Mouse (Mus musculus) forelimb bud, embryonic 11.5 days (tissue): ENCODE measurements around the gene Rab1b.
"Not testable (repeated sequence)": the region's sequence is repeated elsewhere in the genome, so short reads cannot be mapped to it uniquely, and the experiment has no call there.

Experiments
- DNase-seq: peaks from one replicate; pipeline ENCODE4 v3.0.0-alpha.2; 2012; ENCODE audit warnings: low read depth, low spot score

Rab1b gene

DNA sequence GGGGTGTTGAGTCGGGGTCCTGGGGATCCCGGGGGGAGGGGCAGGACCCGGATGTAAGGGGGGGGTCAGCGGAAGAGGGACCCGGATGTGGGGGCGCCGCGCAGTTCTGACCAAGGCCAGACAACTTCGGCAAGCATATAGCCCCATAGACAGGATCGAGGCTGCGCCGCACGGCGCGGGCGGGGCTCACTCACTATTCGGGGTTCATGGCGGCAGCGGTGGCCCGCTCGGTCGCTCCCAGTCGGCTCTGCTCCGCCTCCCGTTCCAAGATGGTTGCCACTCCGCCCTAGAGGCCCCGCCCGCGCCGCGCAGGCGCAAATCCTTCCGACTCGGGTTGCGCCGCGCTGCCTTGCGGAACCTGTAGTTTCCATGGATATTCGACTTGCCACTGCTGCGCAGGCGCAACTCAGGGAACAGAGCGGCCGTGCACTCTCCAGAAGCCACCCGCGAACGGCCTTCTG is at the start of gene Rab1b:
TSS of gene Rab1b (minus strand) at position 342 of the 461 bp plus-strand sequence.
- peak; percentile 99 for DNase-seq

- DNase-seq, result no peak
These were observed 45.4 kb upstream of the Rab1b start for GRCm38 (mm10) chr19:5152261-5152660.

DNA sequence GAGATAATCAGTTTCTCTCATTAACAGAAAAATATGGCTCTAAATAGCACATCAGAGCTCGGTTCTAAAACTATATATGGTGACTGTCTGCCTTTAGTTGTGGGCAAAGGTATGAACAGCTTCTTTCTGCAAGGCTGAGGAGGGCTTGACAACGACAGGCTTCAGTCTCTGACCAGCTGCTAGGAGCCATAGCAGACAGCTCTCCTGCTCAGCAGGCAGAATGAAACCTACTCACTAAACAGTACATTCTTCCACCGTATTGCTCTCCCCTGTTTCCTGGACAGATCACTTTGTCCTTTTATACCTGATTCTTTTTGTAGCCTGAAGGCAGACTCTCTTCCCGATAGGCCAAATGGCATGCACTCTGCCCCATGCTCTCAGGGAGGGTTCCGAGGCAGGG is 44.9 kb upstream of the Rab1b start:
- DNase-seq, result no peak

DNA sequence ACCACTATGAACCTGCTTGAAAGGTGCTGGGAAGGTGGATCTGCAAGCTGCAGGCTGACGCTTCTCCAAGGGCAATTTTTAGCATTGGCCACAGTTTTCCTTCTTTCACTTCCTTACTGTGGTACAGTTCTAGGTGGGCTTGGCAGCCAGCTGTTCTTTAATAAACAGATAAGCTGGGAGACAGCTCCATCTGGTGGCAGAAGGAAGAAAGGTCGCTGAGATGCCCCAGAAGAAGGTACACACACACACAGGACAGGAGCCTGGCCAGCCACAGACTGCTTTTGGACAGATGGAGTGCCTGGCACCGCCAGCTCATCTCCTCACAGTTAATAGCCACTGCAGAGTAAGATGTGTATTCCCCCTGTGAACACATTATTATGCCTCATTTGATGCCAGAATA is 44.5 kb upstream of the Rab1b start:
- peak; percentile 68 for DNase-seq

- no peak for DNase-seq
These were observed 43.5 kb upstream of the Rab1b start for GRCm38 (mm10) chr19:5150358-5150757.

- not testable (repeated sequence) for DNase-seq
These were observed 42.2 kb upstream of the Rab1b start for GRCm38 (mm10) chr19:5149041-5149440.

GRCm38 (mm10) chr19:5139640-5140039 is 32.8 kb upstream of the Rab1b start:
- DNase-seq, result peak; percentile 57

- no peak for DNase-seq
These were observed 24.4 kb upstream of the Rab1b start for GRCm38 (mm10) chr19:5131237-5131636.

DNA sequence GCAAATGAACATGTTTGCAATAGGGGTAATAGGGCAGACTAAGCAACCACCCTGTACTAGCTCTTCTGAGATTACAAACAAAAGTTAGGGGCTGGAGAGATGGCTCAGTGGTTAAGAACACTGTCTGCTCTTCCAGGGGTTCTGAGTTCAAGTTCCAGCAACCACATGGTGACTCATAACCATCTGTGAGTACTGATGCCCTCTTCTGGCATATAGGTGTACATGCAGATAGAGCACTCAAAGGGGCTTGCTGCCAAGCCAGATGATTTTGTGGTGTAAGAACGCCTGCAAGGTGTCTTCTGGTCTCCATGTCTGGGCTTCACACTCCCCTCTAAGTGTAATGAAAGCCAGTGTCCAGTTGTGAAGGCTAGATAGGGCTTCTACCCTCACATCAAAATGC is 22.9 kb upstream of the Rab1b start:
- DNase-seq, result no peak

DNA sequence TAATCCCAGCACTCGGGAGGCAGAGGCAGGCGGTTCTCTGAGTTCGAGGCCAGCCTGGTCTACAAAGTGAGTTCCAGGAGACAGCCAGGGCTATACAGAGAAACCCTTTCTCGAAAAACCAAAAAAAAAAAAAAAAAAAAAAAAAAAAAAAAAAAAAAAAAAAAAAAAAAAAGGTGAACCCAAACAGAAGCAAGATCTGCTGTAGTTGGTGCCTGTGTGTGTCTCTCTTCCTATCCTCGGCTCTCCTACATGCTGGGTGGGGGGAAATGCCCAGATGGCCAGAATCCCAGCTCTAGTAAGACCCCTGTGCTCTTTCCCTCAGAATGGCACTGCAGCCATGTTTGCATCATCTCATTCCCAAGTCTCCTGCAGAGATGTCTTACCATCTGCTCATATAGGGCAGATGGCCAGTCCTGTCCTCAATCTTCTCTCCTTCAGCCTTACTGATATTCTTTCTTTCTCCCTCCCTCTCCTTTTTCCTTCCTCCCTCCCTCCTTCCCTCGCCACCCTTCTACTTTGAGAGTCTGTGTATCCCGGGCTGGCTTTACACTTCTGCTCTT is 17.3 kb upstream of the Rab1b start:
- no peak for DNase-seq

GRCm38 (mm10) chr19:5123241-5123640 is 16.4 kb upstream of the Rab1b start:
- DNase-seq, result no peak

- no peak for DNase-seq
These were observed 15.6 kb upstream of the Rab1b start for GRCm38 (mm10) chr19:5122492-5122891.

- no peak for DNase-seq
These were observed 11.5 kb upstream of the Rab1b start, which contains the start of gene Klc2 for GRCm38 (mm10) chr19:5118384-5118698. Gene Klc2 (minus strand): TSS chr19:5118560.

- DNase-seq, result peak; percentile 90
These were observed 10.9 kb upstream of the Rab1b start for GRCm38 (mm10) chr19:5117494-5118383.

- DNase-seq, result no peak
These were observed 6.9 kb upstream of the Rab1b start for GRCm38 (mm10) chr19:5113783-5114182.

GRCm38 (mm10) chr19:5109659-5110453 is 3.0 kb upstream of the Rab1b start:
- no peak for DNase-seq

DNA sequence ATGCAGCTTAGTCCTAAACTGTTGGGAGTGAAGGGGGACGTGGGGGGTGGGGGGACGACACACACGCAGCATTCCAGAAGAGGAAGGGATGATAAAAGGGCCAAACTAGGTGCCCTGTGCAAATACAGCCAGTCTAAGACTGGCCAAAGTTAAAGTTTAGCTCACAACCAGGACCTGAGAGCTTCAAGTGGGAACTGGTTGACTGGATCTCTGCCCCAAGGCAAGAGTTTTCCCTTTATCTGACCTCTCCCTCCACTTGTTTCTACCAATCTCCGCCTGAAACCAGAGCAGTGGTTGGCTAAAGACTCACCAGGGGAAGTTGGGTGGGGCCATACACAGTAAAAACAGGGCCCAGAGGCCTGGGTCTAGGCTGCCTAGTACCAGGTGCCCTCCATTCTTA is 1.8 kb upstream of the Rab1b start:
- DNase-seq, result no peak

GRCm38 (mm10) chr19:5108271-5108575 is 1.4 kb upstream of the Rab1b start:
- no peak for DNase-seq

DNA sequence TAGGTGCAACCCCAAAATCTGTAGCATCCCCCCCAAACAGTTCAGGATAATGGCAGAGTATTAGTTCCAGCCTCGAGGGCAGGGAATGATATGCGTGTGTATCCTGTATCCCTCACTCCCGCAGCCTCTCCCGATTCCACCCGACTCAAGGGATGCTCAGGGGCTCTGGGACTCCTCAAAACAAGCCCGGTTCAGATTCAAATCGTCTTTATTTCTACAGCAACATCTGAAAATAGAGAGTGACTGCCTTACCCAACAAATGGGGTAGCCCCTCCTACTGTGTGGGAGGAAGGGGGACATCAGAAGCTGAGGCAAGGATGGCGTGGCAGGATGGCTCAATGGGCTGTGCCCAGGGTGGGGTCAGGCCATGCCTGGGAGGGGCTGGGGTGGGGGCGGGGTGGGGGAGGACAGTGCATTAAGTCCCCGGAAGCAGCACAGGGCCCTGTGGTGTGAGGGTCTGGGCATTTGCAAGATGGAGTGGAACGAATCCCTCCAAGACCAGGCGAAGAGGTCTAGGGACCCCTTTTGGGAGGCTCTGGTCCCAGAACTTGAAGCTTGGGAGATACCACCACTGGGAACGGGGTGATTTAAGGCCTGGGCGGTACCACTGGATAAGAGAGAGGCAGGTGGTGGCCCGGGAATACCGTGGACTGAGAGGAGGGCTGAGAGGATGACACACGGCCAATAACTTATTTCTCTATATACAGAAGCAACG is 841 bp upstream of the Rab1b start:
- no peak for DNase-seq

- no peak for DNase-seq
These were observed 798 bp downstream of the Rab1b start for GRCm38 (mm10) chr19:5106074-5106473.

DNA sequence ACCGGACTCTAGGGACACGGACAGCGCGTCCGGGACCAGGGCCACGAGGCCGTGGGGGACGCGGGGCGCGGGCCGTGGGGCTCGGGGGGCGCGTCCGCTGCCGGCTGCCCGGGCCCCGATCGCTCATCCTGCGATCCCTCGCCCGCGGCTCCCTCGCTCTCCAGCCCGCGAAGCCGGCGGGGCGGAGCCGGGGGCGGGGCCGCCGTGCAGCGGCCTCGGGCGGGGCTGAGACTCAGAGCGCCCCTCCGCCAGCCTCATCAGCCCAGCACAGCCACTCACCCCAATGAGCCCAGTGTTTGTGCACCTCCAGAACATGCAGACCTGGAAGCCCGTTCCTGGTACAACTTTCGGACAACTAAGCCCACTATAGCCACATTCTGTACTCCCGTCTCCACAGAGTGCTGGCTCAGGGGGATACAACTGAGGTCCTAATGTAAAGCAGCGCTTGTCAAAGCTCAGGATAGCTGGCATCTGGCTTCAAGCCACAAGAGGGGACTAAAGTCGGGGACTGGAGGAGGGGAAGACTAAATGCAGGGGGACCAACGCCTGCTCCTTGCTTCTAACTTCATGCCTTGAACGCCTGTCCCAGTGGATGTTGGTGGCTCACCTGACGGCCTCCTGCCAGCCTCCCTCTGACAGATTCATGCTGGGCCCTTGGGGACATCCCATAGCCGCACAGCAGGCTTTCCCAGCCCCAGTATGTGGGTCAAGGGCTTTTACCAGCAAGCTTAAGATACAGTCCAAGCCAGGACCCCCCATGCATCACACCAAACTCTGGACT is 8.3 kb downstream of the Rab1b start, which contains the start of gene Cnih2:
TSS of gene Cnih2 (minus strand) at position 159 of the 781 bp plus-strand sequence.
- DNase-seq, result peak; percentile 61
